Mouse (Mus musculus) lung, embryonic 16.5 days (tissue): ENCODE results near the gene Pdxk. TPM values are rescaled to one million over a fixed set of nuclear protein-coding genes. Genes with fewer than 3 reads are reported as not detected.

Source experiments
- ATAC-seq: fragments of 200-750 bp; cut with Nextera tagmentation; 2 replicates; pipeline ENCODE4 v1.8.0; 2017; ENCODE audit warnings: low read depth, mild to moderate bottlenecking, moderate library complexity
- H3K27ac ChIP-seq: fragments of 300-500 bp; sonication (generic); 2 replicates; pipeline ENCODE4 v1.5.1; 2014; ENCODE audit warnings: mild to moderate bottlenecking, control low read depth, low read length
- H3K27me3 ChIP-seq: fragments of 300-500 bp; sonication (generic); 2 replicates; pipeline ENCODE4 v1.6.1; 2014; ENCODE audit warnings: low read depth, low read length, mixed read lengths; ENCODE audit not compliant: control insufficient read depth, insufficient read depth
- H3K36me3 ChIP-seq: fragments of 300-500 bp; sonication (generic); 2 replicates; pipeline ENCODE4 v1.6.1; 2014; ENCODE audit warnings: low read length; ENCODE audit not compliant: control insufficient read depth, insufficient read depth
- H3K4me1 ChIP-seq: fragments of 300-500 bp; sonication (generic); replicated peaks from 2 replicates; pipeline ENCODE4 v1.6.1; 2014; ENCODE audit warnings: low read length, mixed read lengths; ENCODE audit not compliant: control insufficient read depth, insufficient read depth
- H3K4me2 ChIP-seq: fragments of 300-500 bp; sonication (generic); 2 replicates; pipeline ENCODE4 v1.6.1; 2014; ENCODE audit warnings: low read depth, low read length, control low read depth
- H3K4me3 ChIP-seq: fragments of 300-500 bp; sonication (generic); 2 replicates; pipeline ENCODE4 v1.5.1; 2014; ENCODE audit warnings: mild to moderate bottlenecking, low read length, control low read depth
- H3K9ac ChIP-seq: fragments of 300-500 bp; sonication (generic); 2 replicates; pipeline ENCODE4 v1.6.1; 2014; ENCODE audit warnings: low read length, control low read depth
- H3K9me3 ChIP-seq: fragments of 300-500 bp; sonication (generic); 2 replicates; pipeline ENCODE4 v1.6.1; 2016; ENCODE audit warnings: low read length; ENCODE audit not compliant: control insufficient read depth
- WGBS: fragments of 180-500 bp; shearing (Covaris S2); extraction: QIAGEN DNeasy Blood & Tissue Kit; methylation state at CpG from one replicate; pipeline ENCODE4 v1.1.7; 2014; 5-methylcytosine and 5-hydroxymethylcytosine counted together
- microRNA-seq: library from miRNA; unstranded; fragments of <30 nt; microRNA quantifications from one replicate; pipeline ENCODE4, GENCODE M21; 2016
- polyA plus RNA-seq: library from polyadenylated mRNA; unstranded; fragments of >200 nt; fragmentation: Nextera tagmentation; extraction: Ambion mirVana; gene quantifications from 2 replicates; pipeline ENCODE4 v1.2.1, GENCODE M21; 2015

Pdxk gene
- polyA plus RNA-seq, 1 experiment from 2014 or later: 8.0 TPM

DNA sequence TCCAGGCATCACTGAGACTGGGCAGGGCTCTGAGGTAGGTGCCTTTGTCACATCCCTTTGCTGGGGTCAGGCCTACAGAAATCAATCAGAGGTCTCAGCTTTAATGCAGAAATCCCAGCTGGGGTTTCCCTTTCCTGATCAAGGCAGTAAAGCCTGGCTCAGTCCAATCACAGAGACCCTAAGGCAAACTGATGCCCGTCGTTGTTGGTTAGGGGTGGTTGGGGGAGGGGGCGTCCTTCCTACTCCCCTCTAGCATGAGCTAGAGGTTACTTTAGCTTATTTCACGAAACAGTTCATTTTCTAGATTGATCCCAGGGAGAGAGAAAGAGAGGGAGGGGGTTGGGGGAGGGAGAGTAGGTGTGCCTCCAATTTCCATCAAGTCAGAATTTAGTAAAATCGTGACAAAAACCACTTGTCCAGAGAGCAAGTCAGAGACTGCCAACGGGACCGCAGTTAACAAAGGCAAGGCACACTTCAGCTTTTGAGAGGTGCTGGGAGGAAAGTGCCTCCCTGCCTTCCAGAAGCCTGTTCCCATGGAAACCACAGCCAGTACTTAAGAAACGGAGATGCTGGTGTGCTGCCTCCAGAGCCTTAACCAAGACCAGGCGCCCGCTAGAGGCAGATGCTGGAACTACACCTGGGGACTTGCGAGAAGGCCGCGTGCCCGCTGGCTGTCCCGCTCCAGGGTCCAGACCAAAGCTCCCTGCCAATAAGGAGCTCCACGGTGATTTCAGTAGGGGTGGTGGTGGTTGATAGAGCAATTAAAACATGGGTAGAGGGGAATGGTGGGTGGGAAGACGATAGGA, 68.8 kb downstream of the Pdxk start:
- WGBS: 10% methylated on average over 17 of the region's 17 CpGs
- Histone ChIP-seq H3K36me3 (peaks cover 8% of the 10 kb centered on the region), H3K9ac (no peak overlapping the region), H3K9me3 (no peaks in the 10 kb centered on the region), H3K4me3 (no peak overlapping the region), H3K4me1 (no peaks in the 10 kb centered on the region; the same call in 1 of the 2 replicates), H3K27me3 (peaks cover 12% of the 10 kb centered on the region), H3K27ac (no peak overlapping the region), H3K4me2 (no peak overlapping the region)
- peak; percentile 84 for ATAC-seq

DNA sequence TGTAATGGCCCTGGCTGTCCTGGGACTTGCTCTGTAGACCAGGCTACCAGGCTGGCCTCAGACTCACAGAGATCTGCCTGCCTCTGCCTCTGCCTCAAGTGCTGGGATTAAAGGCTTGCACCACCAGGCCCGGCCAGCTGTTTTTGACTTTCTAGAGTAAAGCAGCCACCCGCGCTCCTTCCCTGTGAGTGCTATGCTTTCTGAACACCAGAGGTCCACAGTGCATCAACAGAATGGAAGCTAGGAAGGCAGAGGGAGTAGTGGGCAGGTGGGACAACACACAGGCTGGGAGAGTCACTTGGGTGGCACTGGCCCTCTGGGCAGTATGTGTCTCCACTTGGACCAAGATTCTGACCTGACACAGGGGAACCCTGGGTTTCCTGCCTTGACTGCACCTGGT, 69.4 kb downstream of the Pdxk start:
- WGBS: 85% methylated on average over 3 of the region's 3 CpGs
- H3K4me1 ChIP-seq: no peaks in the 10 kb centered on the region; the same call in 1 of the 2 replicates
- no peaks in the 10 kb centered on the region for H3K9me3 ChIP-seq
- peaks cover 3% of the 10 kb centered on the region for H3K36me3 ChIP-seq
- H3K9ac ChIP-seq: no peak overlapping the region
- no peak for ATAC-seq
- H3K4me3 ChIP-seq: no peak overlapping the region
- no peak overlapping the region for H3K4me2 ChIP-seq
- H3K27ac ChIP-seq: no peak overlapping the region
- peaks cover 15% of the 10 kb centered on the region for H3K27me3 ChIP-seq

DNA sequence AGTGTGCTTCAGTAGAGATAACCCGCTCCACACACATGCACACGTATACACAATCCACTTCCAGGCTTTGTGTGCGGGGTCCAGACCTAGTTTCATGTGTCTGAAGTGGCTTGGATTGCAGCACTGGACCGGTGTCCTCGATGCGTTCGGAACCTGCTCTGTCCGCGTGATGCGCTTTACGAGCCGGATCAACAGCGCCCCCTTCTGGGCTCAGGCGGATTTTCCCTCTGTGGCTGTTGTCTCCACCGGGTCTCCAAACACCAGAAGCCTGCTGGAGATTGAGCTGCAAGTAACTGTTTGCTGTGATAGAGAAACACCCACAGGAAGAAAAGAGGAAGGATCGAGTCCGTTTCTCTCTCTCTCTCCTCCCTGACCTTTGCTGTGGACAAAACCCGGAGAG, 72.7 kb downstream of the Pdxk start:
- peak; percentile 48; the same call in 1 of the 2 replicates for ATAC-seq

DNA sequence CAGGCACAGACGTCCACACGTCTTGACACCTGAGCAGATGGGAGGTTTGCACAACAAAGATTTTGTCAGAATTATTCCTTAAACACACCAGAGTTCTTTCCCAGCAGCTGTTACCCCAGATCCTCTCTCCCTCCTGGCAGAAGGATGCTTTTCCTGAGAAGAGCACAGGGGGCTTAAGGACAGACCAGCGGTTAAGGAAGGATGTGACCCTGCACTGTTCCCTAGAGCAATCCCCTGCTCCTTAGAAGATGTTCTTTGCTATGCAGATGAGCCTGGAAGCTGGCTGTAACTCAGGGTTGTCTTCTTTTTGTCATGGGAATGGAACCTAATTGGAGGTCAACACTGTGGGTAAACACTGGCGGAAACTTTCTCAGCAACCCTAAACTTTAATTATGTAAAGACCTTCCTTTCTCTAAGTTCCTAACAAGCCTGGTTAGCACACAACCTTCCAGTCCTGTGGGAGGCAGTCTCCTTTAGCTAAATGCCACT, 73.7 kb downstream of the Pdxk start:
- no peak overlapping the region for H3K27ac ChIP-seq

More for the DNA sequence above, 72.7 kb downstream of the Pdxk start:
- no peaks in the 10 kb centered on the region for H3K9me3 ChIP-seq
- under 1% methylated on average over 18 of the region's 18 CpGs for WGBS
- no peak overlapping the region for H3K4me3 ChIP-seq
- H3K9ac ChIP-seq: no peak overlapping the region
- no peak overlapping the region for H3K27ac ChIP-seq
- H3K27me3 ChIP-seq: peaks cover 15% of the 10 kb centered on the region
- 0 out of 2 replicates have a peak overlapping the region, but pooled peaks have one; percentile 27 for H3K4me2 ChIP-seq
- H3K36me3 ChIP-seq: no peaks in the 10 kb centered on the region
- H3K4me1 ChIP-seq: no peaks in the 10 kb centered on the region; the same call in 1 of the 2 replicates

DNA sequence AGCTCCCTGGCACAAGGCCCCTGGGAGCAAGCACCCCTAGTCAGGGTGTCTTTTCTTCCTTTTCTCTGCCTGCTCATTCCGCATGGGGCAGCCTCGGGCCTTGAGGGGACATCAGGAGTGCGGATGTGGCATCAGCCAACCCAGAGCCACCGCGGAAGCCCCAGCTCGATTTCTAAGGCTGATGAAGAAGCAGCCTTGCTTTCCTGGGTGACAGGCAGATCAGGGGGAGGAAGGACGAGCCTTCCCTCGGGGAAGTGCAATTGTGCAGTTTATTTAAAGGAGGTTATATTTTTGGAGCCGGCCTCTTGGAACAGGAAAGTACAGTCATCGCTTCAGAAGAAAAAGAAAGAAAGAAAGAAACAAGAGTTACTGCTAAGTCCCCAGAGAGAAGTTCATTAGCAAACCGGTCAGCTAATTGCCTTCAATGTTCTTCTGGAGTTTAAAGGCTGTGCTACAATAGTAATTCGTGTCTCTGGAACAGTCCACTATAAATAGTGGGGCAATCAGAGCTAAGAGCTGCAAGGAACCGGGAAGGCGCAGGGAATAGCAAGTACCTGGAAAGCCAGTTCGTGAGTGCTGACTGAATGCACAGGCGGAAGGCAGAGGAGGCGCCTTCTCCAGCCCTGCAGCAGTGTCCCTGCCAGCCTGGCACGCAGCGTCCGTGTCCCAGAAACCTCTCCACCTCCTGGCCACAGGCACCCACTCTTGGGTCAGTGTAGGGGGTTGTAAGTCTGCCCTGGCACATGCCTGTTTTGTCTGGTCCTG, 76.4 kb downstream of the Pdxk start:
- H3K4me1 ChIP-seq: no peaks in the 10 kb centered on the region
- no peak overlapping the region for H3K27ac ChIP-seq
- no peak overlapping the region for H3K4me3 ChIP-seq
- WGBS: 67% methylated on average over 20 of the region's 20 CpGs
- ATAC-seq: no peak
- H3K9me3 ChIP-seq: no peaks in the 10 kb centered on the region
- H3K9ac ChIP-seq: no peak overlapping the region
- H3K27me3 ChIP-seq: peaks cover 15% of the 10 kb centered on the region
- no peak overlapping the region for H3K4me2 ChIP-seq
- no peaks in the 10 kb centered on the region for H3K36me3 ChIP-seq

More for the DNA sequence above, 73.7 kb downstream of the Pdxk start:
- Histone ChIP-seq H3K9me3 (no peaks in the 10 kb centered on the region), H3K4me1 (no peaks in the 10 kb centered on the region; the same call in 1 of the 2 replicates), H3K36me3 (no peaks in the 10 kb centered on the region), H3K4me2 (no peak overlapping the region), H3K9ac (no peak overlapping the region), H3K4me3 (no peak overlapping the region), H3K27me3 (peaks cover 15% of the 10 kb centered on the region)
- ATAC-seq: no peak
- WGBS: 21% methylated on average over 4 of the region's 4 CpGs

Small RNA genes within 50 kb of the gene (microRNA-seq; reads per million reads assigned to microRNA genes)
- gene Mir6410 (not detected), gene Mir6907 (not detected), gene Mir6908 (not detected)

Other genes starting within 250 kb of the Pdxk start
- 5.0 and 7.9 TPM in 2 replicates for gene Trappc10, start 220.3 kb downstream of the Pdxk start, polyA plus RNA-seq
- 28.2 and 33.9 TPM in 2 replicates for gene Agpat3, start 112.5 kb downstream of the Pdxk start, polyA plus RNA-seq
- gene Rrp1, start 51.9 kb downstream of the Pdxk start, polyA plus RNA-seq: 263 and 274 TPM in 2 replicates
- gene Cstb, start 39.3 kb downstream of the Pdxk start, polyA plus RNA-seq: 240 and 270 TPM in 2 replicates
- gene Olfr1358, start 52.5 kb upstream of the Pdxk start, polyA plus RNA-seq: not detected in 2 replicates
- 50.1 and 50.4 TPM in 2 replicates for gene Ilvbl, start 109.4 kb upstream of the Pdxk start, polyA plus RNA-seq
- 23.0 and 25.2 TPM in 2 replicates for gene Syde1, start 127.0 kb upstream of the Pdxk start, polyA plus RNA-seq
- not detected in 2 replicates for gene Olfr1357, start 153.1 kb upstream of the Pdxk start, polyA plus RNA-seq